Mouse (Mus musculus): Measurements from ENCODE around the gene Plcg2. TPM values are rescaled to one million over a fixed set of nuclear protein-coding genes. Genes with fewer than 3 reads are reported as not detected.

Gene Plcg2
- polyA plus RNA-seq, 1 experiment from 2014 or later, result 2.4 TPM

GRCm38 (mm10) chr8:117478082-117478481 is 20.0 kb upstream of the Plcg2 start:
- H3K9me3 ChIP-seq (ENCODE audit: control insufficient read depth, low read length), result no peaks in the 10 kb centered on the region
- H3K27me3 ChIP-seq (ENCODE audit: control insufficient read depth, insufficient read depth, low read length), result no peaks in the 10 kb centered on the region
- H3K4me3 ChIP-seq (ENCODE audit: low read depth, low read length), result no peak overlapping the region
- no peak for ATAC-seq (ENCODE audit: low FRiP score, low TSS enrichment)
- DNase-seq (ENCODE audit: low spot score), result no peak
- TF ChIP-seq EP300 (optimal IDR thresholded peaks at IDR 0.05) (no peak), CTCF (IDR thresholded peaks at IDR 0.05; ENCODE audit: low read depth) (no peak)
- H3K4me2 ChIP-seq (replicated peaks; ENCODE audit: low read depth), result no peak overlapping the region
- H3K27ac ChIP-seq (replicated peaks), result no peak overlapping the region
- no peaks in the 10 kb centered on the region for H3K36me3 ChIP-seq (ENCODE audit: control insufficient read depth, insufficient read depth, low read length)
- H3K9ac ChIP-seq (ENCODE audit: low read length), result no peak overlapping the region
- H3K4me1 ChIP-seq (replicated peaks; ENCODE audit: control insufficient read depth, insufficient read depth), result no peaks in the 10 kb centered on the region

GRCm38 (mm10) chr8:117479996-117480395 is 18.1 kb upstream of the Plcg2 start:
- Histone ChIP-seq H3K27me3 (ENCODE audit: control insufficient read depth, insufficient read depth, low read length) (no peaks in the 10 kb centered on the region), H3K4me1 (replicated peaks; ENCODE audit: control insufficient read depth, insufficient read depth) (no peaks in the 10 kb centered on the region), H3K9me3 (ENCODE audit: control insufficient read depth, low read length) (no peaks in the 10 kb centered on the region), H3K27ac (replicated peaks) (no peak overlapping the region), H3K4me2 (replicated peaks; ENCODE audit: low read depth) (no peak overlapping the region), H3K36me3 (ENCODE audit: control insufficient read depth, insufficient read depth, low read length) (no peaks in the 10 kb centered on the region), H3K9ac (ENCODE audit: low read length) (no peak overlapping the region), H3K4me3 (ENCODE audit: low read depth, low read length) (no peak overlapping the region)
- WGBS, result 95% methylated on average over 9 of the region's 9 CpGs
- no peak for TF ChIP-seq CTCF (IDR thresholded peaks at IDR 0.05; ENCODE audit: low read depth)
- TF ChIP-seq EP300 (optimal IDR thresholded peaks at IDR 0.05), result no peak
- no peak for ATAC-seq (ENCODE audit: low FRiP score, low TSS enrichment)
- DNase-seq (ENCODE audit: low spot score), result no peak

GRCm38 (mm10) chr8:117480516-117480915 is 17.6 kb upstream of the Plcg2 start:
- Histone ChIP-seq H3K27me3 (ENCODE audit: control insufficient read depth, insufficient read depth, low read length) (no peaks in the 10 kb centered on the region), H3K9ac (ENCODE audit: low read length) (no peak overlapping the region), H3K27ac (replicated peaks) (no peak overlapping the region), H3K4me2 (replicated peaks; ENCODE audit: low read depth) (no peak overlapping the region), H3K9me3 (ENCODE audit: control insufficient read depth, low read length) (no peaks in the 10 kb centered on the region), H3K36me3 (ENCODE audit: control insufficient read depth, insufficient read depth, low read length) (no peaks in the 10 kb centered on the region), H3K4me1 (replicated peaks; ENCODE audit: control insufficient read depth, insufficient read depth) (no peaks in the 10 kb centered on the region), H3K4me3 (ENCODE audit: low read depth, low read length) (no peak overlapping the region)
- no peak for TF ChIP-seq EP300 (optimal IDR thresholded peaks at IDR 0.05)
- TF ChIP-seq CTCF (IDR thresholded peaks at IDR 0.05; ENCODE audit: low read depth), result no peak
- ATAC-seq (ENCODE audit: low FRiP score, low TSS enrichment) (no peak), DNase-seq (ENCODE audit: low spot score) (no peak)
- WGBS, result 69% methylated on average over 5 of the region's 5 CpGs

GRCm38 (mm10) chr8:117481830-117482229 is 16.3 kb upstream of the Plcg2 start:
- H3K9me3 ChIP-seq (ENCODE audit: control insufficient read depth, low read length), result no peaks in the 10 kb centered on the region
- 76% methylated on average over 5 of the region's 5 CpGs for WGBS
- no peak overlapping the region for H3K4me3 ChIP-seq (ENCODE audit: low read depth, low read length)
- no peaks in the 10 kb centered on the region for H3K36me3 ChIP-seq (ENCODE audit: control insufficient read depth, insufficient read depth, low read length)
- ATAC-seq (ENCODE audit: low FRiP score, low TSS enrichment), result no peak
- no peak overlapping the region for H3K9ac ChIP-seq (ENCODE audit: low read length)
- DNase-seq (ENCODE audit: low spot score), result no peak
- no peaks in the 10 kb centered on the region for H3K27me3 ChIP-seq (ENCODE audit: control insufficient read depth, insufficient read depth, low read length)
- H3K27ac ChIP-seq (replicated peaks), result no peak overlapping the region
- no peak overlapping the region for H3K4me2 ChIP-seq (replicated peaks; ENCODE audit: low read depth)
- no peaks in the 10 kb centered on the region for H3K4me1 ChIP-seq (replicated peaks; ENCODE audit: control insufficient read depth, insufficient read depth)
- TF ChIP-seq CTCF (IDR thresholded peaks at IDR 0.05; ENCODE audit: low read depth) (no peak), EP300 (optimal IDR thresholded peaks at IDR 0.05) (no peak)

DNA sequence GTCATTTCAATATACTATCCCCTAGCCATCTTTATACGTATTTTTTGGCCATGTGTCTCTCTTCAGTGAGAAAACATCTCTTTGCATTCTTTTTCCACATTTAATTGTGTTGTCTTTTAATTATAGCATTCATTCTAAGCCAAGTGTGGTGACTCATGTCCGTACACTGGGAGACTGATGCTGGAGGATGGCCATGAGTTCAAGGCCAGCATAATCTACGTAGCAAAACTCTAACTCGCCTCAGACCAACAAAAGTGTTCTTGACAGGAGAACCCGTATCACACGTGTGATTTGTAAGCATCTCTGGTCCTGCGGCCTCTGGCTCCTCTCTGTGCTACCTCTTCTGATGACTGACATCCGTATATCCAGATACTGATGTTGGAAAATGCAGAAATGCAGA is 13.4 kb upstream of the Plcg2 start:
- no peak overlapping the region for H3K4me3 ChIP-seq (ENCODE audit: low read depth, low read length)
- H3K4me1 ChIP-seq (replicated peaks; ENCODE audit: control insufficient read depth, insufficient read depth), result no peaks in the 10 kb centered on the region
- TF ChIP-seq EP300 (optimal IDR thresholded peaks at IDR 0.05) (no peak), CTCF (IDR thresholded peaks at IDR 0.05; ENCODE audit: low read depth) (no peak)
- no peaks in the 10 kb centered on the region for H3K36me3 ChIP-seq (ENCODE audit: control insufficient read depth, insufficient read depth, low read length)
- H3K4me2 ChIP-seq (replicated peaks; ENCODE audit: low read depth), result no peak overlapping the region
- no peak overlapping the region for H3K27ac ChIP-seq (replicated peaks)
- H3K9ac ChIP-seq (ENCODE audit: low read length), result no peak overlapping the region
- WGBS, result 82% methylated on average over 8 of the region's 8 CpGs
- no peaks in the 10 kb centered on the region for H3K27me3 ChIP-seq (ENCODE audit: control insufficient read depth, insufficient read depth, low read length)
- ATAC-seq (ENCODE audit: low FRiP score, low TSS enrichment), result no peak
- no peak for DNase-seq (ENCODE audit: low spot score)
- H3K9me3 ChIP-seq (ENCODE audit: control insufficient read depth, low read length), result no peaks in the 10 kb centered on the region

GRCm38 (mm10) chr8:117485316-117485715 is 12.8 kb upstream of the Plcg2 start:
- TF ChIP-seq EP300 (optimal IDR thresholded peaks at IDR 0.05), result no peak
- no peak for TF ChIP-seq CTCF (IDR thresholded peaks at IDR 0.05; ENCODE audit: low read depth)
- H3K9me3 ChIP-seq (ENCODE audit: control insufficient read depth, low read length), result no peaks in the 10 kb centered on the region
- ATAC-seq (ENCODE audit: low FRiP score, low TSS enrichment) (no peak), DNase-seq (ENCODE audit: low spot score) (no peak)
- no peaks in the 10 kb centered on the region for H3K36me3 ChIP-seq (ENCODE audit: control insufficient read depth, insufficient read depth, low read length)
- no peaks in the 10 kb centered on the region for H3K4me1 ChIP-seq (replicated peaks; ENCODE audit: control insufficient read depth, insufficient read depth)
- H3K4me2 ChIP-seq (replicated peaks; ENCODE audit: low read depth), result no peak overlapping the region
- no peaks in the 10 kb centered on the region for H3K27me3 ChIP-seq (ENCODE audit: control insufficient read depth, insufficient read depth, low read length)
- no peak overlapping the region for H3K27ac ChIP-seq (replicated peaks)
- no peak overlapping the region for H3K9ac ChIP-seq (ENCODE audit: low read length)
- 26% methylated on average over 1 of the region's 1 CpGs for WGBS
- no peak overlapping the region for H3K4me3 ChIP-seq (ENCODE audit: low read depth, low read length)

Measured in stomach, postnatal 0 days (tissue).